Mouse (Mus musculus) hindbrain, embryonic 13.5 days (tissue): ENCODE data around the gene Zbtb11. TPM values are rescaled to one million over a fixed set of nuclear protein-coding genes. Genes with fewer than 3 reads are reported as not detected.
"Not testable (repeated sequence)": the region's sequence is repeated elsewhere in the genome, so short reads cannot be mapped to it uniquely, and the experiment has no call there.

Experiments
- ATAC-seq: fragments of 200-750 bp; cut with Nextera tagmentation; 2 replicates; pipeline ENCODE4 v1.8.0; 2017; ENCODE audit warnings: moderate TSS enrichment; ENCODE audit not compliant: low FRiP score
- H3K27ac ChIP-seq: fragments of 300-500 bp; sonication (generic); 2 replicates; pipeline ENCODE4 v1.5.1; 2015; ENCODE audit warnings: inconsistent platforms, mild to moderate bottlenecking, moderate library complexity
- H3K27me3 ChIP-seq: fragments of 300-500 bp; sonication (generic); 2 replicates; pipeline ENCODE4 v1.6.1; 2015; ENCODE audit warnings: mild to moderate bottlenecking, inconsistent platforms
- H3K36me3 ChIP-seq: fragments of 300-500 bp; sonication (generic); 2 replicates; pipeline ENCODE4 v1.6.1; 2015; ENCODE audit warnings: mild to moderate bottlenecking, inconsistent platforms
- H3K4me1 ChIP-seq: fragments of 300-500 bp; sonication (generic); replicated peaks from 2 replicates; pipeline ENCODE4 v1.6.1; 2015; ENCODE audit warnings: inconsistent platforms
- H3K4me2 ChIP-seq: fragments of 300-500 bp; sonication (generic); 2 replicates; pipeline ENCODE4 v1.6.1; 2015; ENCODE audit warnings: inconsistent platforms, mild to moderate bottlenecking, moderate library complexity
- H3K4me3 ChIP-seq: fragments of 300-500 bp; sonication (generic); 2 replicates; pipeline ENCODE4 v1.5.1; 2015; ENCODE audit warnings: mild to moderate bottlenecking, inconsistent platforms
- H3K9ac ChIP-seq: fragments of 300-500 bp; sonication (generic); 2 replicates; pipeline ENCODE4 v1.6.1; 2015; ENCODE audit warnings: mild to moderate bottlenecking, inconsistent platforms
- H3K9me3 ChIP-seq: fragments of 300-500 bp; sonication (generic); 2 replicates; pipeline ENCODE4 v1.6.1; 2016; ENCODE audit warnings: inconsistent platforms
- WGBS: fragments of 180-500 bp; shearing (Covaris S2); methylation state at CpG from one replicate; pipeline ENCODE4 v1.1.7; 2015; 5-methylcytosine and 5-hydroxymethylcytosine counted together
- polyA plus RNA-seq: library from polyadenylated mRNA; unstranded; fragments of >200 nt; fragmentation: Nextera tagmentation; extraction: Ambion mirVana; gene quantifications from 2 replicates; pipeline ENCODE4 v1.2.1, GENCODE M21; 2015

Zbtb11 gene
- polyA plus RNA-seq, 1 experiment from 2014 or later: 21.5 TPM

DNA sequence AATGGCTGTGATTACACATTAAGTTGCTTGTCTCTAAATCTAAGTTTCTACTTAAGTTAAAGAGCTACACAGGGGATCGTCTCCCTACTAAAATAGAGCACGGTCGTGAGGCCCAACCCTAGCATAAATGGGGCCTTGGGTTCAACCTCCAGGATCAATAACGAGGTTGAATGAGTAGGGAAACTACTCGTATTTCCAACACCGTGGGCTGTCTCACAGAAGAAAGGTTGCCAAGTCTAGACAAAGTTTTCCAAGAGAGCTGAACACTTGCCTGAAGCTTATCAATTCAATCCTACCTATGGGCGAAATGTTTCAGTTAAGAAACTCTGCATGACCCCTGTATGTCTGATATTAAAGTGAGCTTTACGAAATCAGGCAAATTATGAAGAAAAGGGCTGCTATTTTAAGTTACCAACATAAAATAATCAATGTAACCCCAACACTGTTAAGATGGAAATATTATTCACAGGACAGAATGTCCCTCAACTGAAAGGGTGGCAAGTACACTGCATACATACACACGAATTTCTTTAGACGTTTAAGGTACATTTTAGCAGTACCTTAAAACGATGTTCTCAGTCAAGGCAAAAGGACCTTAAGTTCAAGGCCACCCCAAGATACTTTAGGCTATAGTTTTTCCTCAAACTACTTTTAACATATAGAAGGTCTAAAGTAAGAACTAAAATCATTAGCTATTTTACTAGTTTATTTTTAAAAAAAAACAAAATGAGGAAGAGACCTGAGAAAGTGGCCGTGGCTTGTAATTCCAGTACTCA lies 54.4 kb downstream of the Zbtb11 start:
- no peaks in the 10 kb centered on the region for H3K27me3 ChIP-seq
- H3K27ac ChIP-seq: peak overlapping the region; percentile 96; the same call in 1 of the 2 replicates

DNA sequence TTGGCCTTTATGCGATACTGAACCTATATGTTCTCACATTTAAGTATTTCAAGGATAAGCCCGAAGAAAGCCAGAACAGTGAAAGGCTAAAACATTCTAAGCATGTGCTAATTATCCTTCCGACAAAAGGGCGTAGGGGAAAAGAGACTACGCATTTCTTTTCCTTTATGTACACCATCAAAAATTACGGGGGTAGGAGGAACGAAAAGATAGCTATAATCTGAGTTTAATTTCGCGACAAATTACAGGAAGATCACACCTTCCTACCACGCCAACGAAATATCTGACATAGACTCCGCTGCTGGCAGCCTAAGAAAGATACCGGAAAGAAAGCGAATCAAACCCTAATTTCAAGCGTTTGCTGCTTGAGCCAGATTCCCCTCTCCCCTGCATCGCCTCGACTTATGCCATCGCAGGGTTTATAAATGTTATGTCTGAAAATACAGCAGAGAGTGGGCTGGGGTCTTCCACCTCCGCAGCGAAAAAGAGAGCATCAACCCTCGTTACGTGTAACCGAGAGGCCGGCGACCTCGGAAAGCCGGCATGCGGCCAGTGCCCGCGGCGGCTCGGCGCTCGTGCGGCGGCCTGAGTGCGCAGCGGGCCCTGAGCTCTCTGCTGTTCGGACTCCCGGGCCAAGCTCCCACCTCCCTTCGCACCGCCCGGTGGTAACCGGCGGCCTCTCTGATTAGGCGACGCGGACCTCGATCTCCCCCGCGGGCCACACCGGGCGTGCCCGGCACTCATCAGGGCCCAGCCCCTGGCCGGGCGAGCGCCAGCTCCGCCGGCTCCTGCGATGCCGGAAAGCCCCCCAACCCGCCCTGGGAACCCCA lies 55.3 kb downstream of the Zbtb11 start:
- peaks cover 28% of the 10 kb centered on the region for H3K36me3 ChIP-seq
- H3K4me3 ChIP-seq: peak overlapping the region; percentile 87
- under 1% methylated on average over 62 of the region's 62 CpGs for WGBS
- no peaks in the 10 kb centered on the region for H3K9me3 ChIP-seq
- H3K4me2 ChIP-seq: peak overlapping the region; percentile 80
- peak overlapping the region; percentile 96 for H3K27ac ChIP-seq
- H3K27me3 ChIP-seq: no peaks in the 10 kb centered on the region
- peak; percentile 93 for ATAC-seq
- peak overlapping the region; percentile 98 for H3K9ac ChIP-seq
- H3K4me1 ChIP-seq: peaks cover 33% of the 10 kb centered on the region

More for the DNA sequence above, 54.4 kb downstream of the Zbtb11 start:
- peak overlapping the region; percentile 80 for H3K4me2 ChIP-seq
- peaks cover 25% of the 10 kb centered on the region for H3K36me3 ChIP-seq
- H3K9ac ChIP-seq: peak overlapping the region; percentile 98
- H3K9me3 ChIP-seq: no peaks in the 10 kb centered on the region
- peaks cover 33% of the 10 kb centered on the region for H3K4me1 ChIP-seq
- ATAC-seq: no peak
- WGBS: 54% methylated on average over 12 of the region's 12 CpGs
- H3K4me3 ChIP-seq: peak overlapping the region; percentile 87

DNA sequence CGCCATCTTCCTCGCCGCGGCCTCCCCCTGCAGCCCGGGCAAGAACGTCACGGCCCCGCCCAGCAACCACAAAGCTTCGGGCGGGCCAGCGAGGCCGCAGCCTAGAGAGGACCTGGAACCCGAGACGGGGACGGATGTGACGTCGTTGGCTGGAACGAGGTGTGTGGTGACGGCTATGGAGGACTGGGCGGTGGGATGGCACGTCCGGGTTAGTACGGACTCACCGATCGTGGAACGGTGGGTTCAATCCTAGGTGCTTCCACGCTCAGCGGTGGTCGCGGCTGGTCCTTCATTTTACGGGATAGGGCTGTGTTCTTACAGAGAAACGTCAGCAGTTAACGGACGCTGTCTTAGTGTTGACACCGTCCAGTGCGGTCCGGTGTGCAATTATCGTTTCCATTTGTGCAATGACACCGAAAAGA lies 56.0 kb downstream of the Zbtb11 start, which contains the start of gene Pcnp:
Pcnp (minus strand) TSS at position 79 of the 422 bp plus-strand sequence.
- peak within 1 kb of the TSS; percentile 80 for H3K4me2 ChIP-seq
- under 1% methylated on average over 38 of the region's 39 CpGs for WGBS
- H3K27me3 ChIP-seq: no peaks in the 10 kb centered on the region
- H3K9me3 ChIP-seq: no peaks in the 10 kb centered on the region
- peak; percentile 100 for ATAC-seq
- H3K9ac ChIP-seq: peak within 1 kb of the TSS; percentile 98
- H3K36me3 ChIP-seq: peaks cover 34% of the 10 kb centered on the region
- peak within 1 kb of the TSS; percentile 96 for H3K27ac ChIP-seq
- H3K4me1 ChIP-seq: peaks cover 33% of the 10 kb centered on the region
- H3K4me3 ChIP-seq: peak within 1 kb of the TSS; percentile 87

DNA sequence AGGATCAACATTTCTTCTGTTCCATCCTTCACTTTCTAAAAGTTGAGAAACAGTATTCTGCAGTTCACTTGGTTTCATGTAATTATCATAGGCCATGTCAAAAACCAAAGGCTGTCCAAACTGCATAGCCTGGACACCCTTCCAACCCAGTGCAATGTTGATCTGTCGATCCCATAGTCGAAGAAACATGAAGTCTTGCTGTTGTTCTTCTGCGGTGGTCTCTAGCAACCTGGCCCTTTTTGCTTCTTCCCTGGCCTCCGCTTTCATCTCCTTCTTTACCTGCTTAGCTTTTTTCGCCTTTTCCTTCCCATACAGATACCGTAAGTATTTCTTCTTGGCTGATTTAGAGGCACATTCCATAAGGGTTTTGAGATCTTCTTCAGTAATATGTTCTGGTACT lies 60.9 kb downstream of the Zbtb11 start:
- H3K4me1 ChIP-seq: peaks cover 28% of the 10 kb centered on the region
- peaks cover 26% of the 10 kb centered on the region for H3K36me3 ChIP-seq
- no peak overlapping the region for H3K9ac ChIP-seq
- H3K4me2 ChIP-seq: no peak overlapping the region
- no peak overlapping the region for H3K4me3 ChIP-seq
- no peaks in the 10 kb centered on the region for H3K27me3 ChIP-seq
- 96% methylated on average over 6 of the region's 6 CpGs for WGBS
- no peaks in the 10 kb centered on the region for H3K9me3 ChIP-seq
- ATAC-seq: no peak
- no peak overlapping the region for H3K27ac ChIP-seq

DNA sequence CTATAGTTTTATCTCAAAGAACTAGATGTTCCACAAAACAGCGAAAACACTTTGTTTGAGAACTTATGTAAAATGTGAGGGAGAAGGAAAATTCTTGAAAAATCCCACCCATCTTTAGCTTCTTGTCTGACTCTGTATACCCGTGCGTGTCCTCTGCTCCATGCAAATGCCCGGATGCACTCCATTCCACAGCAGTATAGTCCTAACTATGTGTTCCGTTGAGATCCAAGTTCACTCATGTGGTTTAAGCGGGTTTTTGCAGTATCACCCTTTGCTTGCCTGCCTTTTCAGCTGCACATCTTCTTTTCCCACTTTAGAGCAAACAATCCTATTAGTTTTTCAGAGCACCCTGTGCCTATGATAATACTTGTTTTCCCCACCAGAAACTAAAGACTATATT lies 62.8 kb downstream of the Zbtb11 start:
- H3K4me2 ChIP-seq: peak overlapping the region; percentile 68
- no peaks in the 10 kb centered on the region for H3K9me3 ChIP-seq
- 69% methylated on average over 6 of the region's 6 CpGs for WGBS
- H3K9ac ChIP-seq: peak overlapping the region; percentile 85
- H3K27me3 ChIP-seq: no peaks in the 10 kb centered on the region
- ATAC-seq: no peak
- H3K4me3 ChIP-seq: peak overlapping the region; percentile 87
- H3K36me3 ChIP-seq: peaks cover 25% of the 10 kb centered on the region
- H3K4me1 ChIP-seq: peaks cover 20% of the 10 kb centered on the region
- H3K27ac ChIP-seq: no peak overlapping the region

DNA sequence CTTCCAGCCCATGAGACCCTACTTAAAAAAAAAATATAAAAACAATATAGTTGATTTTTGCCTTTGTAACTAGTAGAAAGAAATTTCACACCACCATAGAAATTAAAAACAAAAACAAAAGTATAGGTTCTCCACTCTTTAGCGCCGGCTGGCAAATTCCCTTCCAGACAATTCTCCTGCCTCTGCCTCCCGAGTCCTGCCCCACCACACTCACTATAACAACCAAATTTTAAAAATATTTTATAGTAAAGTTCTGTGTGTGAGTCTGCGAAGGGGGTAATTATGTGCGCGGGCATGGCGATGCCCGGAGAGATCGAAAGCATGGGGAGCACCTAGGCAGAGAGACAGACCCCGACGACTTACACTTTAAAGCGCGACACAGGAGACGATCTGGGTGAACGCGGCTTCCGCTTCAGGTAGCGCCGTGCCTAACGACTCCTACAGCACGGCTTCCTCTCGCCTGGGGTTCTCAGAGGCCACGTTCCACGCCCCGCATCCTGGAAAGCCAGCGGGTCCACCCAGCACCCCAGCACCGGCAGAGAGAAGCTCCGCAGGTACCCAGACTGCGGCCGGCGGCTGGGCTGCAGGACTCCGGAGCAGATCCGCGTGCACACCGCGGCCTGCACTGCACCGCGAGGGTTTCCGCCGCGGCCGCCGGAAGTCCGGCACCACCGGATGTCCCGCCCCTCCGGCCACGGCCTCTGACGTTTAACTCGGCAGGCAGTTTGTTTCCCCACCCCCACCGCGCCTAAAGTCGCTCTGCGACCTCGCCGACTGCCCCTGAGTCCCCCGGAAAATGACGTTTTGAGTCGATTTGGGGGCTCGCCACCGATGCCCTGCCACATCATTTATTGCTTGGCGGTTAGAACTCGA lies 63.7 kb downstream of the Zbtb11 start, which contains the start of gene Trmt10c:
Trmt10c (minus strand) TSS at position 682 of the 873 bp plus-strand sequence.
- peak within 1 kb of the TSS; percentile 68 for H3K4me2 ChIP-seq
- H3K9ac ChIP-seq: peak within 1 kb of the TSS; percentile 85
- peak within 1 kb of the TSS; percentile 94 for H3K27ac ChIP-seq
- ATAC-seq: peak; percentile 99
- peaks cover 20% of the 10 kb centered on the region for H3K4me1 ChIP-seq
- H3K36me3 ChIP-seq: peaks cover 16% of the 10 kb centered on the region
- H3K4me3 ChIP-seq: peak within 1 kb of the TSS; percentile 87
- WGBS: under 1% methylated on average over 63 of the region's 63 CpGs
- H3K9me3 ChIP-seq: no peaks in the 10 kb centered on the region
- H3K27me3 ChIP-seq: no peaks in the 10 kb centered on the region

DNA sequence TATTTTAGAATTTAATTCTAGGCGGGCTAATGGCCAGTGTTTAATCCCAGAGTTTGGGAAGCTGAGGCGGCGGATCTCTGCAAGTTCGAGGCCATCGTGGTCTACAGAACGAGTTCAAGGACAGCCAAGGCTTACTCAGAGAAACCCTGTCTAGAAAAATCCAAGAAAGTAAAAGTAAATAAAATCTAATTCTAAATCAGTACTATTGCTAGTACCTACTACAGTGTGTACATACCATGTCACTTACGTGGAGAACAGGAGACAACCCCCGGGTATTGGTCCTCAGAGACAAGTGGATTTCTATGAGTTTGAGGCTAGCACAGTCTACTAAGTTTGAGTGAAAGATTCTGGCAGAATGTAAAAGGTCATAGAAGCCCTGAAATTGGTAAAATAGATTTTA lies 64.4 kb downstream of the Zbtb11 start:
- Histone ChIP-seq H3K27ac (peak overlapping the region; percentile 94), H3K36me3 (peaks cover 13% of the 10 kb centered on the region), H3K4me2 (peak overlapping the region; percentile 68), H3K4me3 (peak overlapping the region; percentile 87), H3K9ac (peak overlapping the region; percentile 85), H3K9me3 (no peaks in the 10 kb centered on the region), H3K4me1 (peaks cover 20% of the 10 kb centered on the region), H3K27me3 (no peaks in the 10 kb centered on the region)
- 33% methylated on average over 8 of the region's 8 CpGs for WGBS
- ATAC-seq: peak; percentile 52

DNA sequence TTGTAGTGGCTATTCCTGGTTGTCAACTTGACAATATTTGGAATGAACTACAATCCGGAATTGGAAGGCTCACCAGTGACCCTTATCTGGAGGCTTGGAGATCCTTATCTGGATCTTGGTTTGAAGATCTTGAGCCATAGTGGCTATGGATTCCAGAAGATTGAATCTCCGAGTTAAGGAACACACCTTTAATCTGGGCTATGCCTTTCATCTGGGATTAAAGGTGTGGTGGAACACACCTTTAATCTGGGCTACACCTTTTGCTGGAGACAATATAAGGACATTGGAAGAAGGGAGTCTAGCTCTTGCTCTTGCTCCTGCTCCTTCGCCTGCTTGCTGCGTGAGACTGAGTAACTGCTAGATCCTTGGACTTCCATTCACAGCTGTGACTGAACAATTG lies 74.4 kb downstream of the Zbtb11 start, which contains the start of gene Senp7:
Senp7 (plus strand) TSS at position 301 of the 400 bp plus-strand sequence.
- H3K4me3 ChIP-seq, H3K36me3 ChIP-seq, H3K4me1 ChIP-seq, ATAC-seq, H3K9me3 ChIP-seq, H3K9ac ChIP-seq, H3K27ac ChIP-seq, H3K27me3 ChIP-seq, H3K4me2 ChIP-seq: not testable (repeated sequence)
- no CpG with 5 or more reads among the region's 4 CpGs for WGBS

DNA sequence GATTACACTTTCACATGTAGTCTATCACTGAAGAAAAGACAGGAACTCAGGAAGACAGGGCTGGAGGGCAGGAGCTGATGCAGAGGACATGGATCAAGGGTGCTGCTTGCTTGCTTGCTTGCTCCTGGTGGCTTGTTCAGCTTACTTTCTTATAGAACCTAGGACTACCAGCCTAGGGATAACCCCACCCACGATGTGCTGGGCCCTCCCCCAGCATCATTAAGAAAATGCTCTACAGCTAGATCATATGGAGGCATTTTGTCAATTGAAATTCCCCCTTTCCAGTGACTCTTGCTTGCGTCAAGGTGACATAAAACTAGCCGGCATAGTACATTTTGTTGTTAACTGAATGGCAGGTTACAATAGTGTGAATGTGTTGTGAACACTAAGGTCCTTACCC lies 82.2 kb downstream of the Zbtb11 start:
- WGBS: 87% methylated on average over 3 of the region's 3 CpGs
- no peaks in the 10 kb centered on the region; the same call in 1 of the 2 replicates for H3K4me1 ChIP-seq

DNA sequence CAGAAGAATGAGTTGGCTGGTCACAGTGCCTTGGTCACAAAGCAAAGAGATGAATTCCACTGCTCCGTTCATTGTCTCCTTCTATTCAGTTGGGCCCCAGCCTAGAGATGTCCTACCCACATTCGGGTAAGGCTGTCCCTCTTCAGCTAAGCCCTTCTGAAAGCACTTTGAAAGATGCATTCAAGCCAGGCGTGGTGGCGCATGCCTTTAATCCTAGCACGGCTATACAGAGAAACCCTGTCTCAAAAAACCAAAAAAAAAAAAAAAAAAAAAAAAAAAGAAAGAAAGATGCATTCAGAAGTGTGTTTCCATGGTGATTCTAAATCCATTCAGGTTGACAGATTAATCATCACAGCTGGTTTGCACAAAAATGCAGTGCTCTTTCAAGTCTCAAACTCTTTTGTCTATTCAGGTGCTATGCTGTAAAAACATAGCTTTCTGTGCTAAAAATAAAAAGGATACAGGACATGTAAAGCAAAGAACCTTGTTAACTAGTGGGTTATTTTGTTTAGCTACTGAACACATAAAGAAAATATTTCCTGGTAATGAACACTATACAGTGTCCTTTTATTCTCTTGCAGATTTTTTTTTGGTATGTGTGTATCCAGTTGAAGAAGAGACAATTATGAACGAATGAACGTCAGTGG lies 83.4 kb downstream of the Zbtb11 start:
- Histone ChIP-seq H3K36me3 (no peaks in the 10 kb centered on the region), H3K4me3 (no peak overlapping the region), H3K27me3 (no peaks in the 10 kb centered on the region), H3K4me2 (no peak overlapping the region), H3K9ac (no peak overlapping the region), H3K27ac (no peak overlapping the region), H3K4me1 (no peaks in the 10 kb centered on the region; the same call in 1 of the 2 replicates), H3K9me3 (no peaks in the 10 kb centered on the region)
- WGBS: 19% methylated on average over 7 of the region's 7 CpGs
- no peak for ATAC-seq

More for the DNA sequence above, 82.2 kb downstream of the Zbtb11 start:
- Histone ChIP-seq H3K27me3 (no peaks in the 10 kb centered on the region), H3K36me3 (no peaks in the 10 kb centered on the region), H3K27ac (no peak overlapping the region), H3K4me2 (no peak overlapping the region), H3K9me3 (no peaks in the 10 kb centered on the region), H3K4me3 (no peak overlapping the region), H3K9ac (no peak overlapping the region)
- no peak for ATAC-seq

DNA sequence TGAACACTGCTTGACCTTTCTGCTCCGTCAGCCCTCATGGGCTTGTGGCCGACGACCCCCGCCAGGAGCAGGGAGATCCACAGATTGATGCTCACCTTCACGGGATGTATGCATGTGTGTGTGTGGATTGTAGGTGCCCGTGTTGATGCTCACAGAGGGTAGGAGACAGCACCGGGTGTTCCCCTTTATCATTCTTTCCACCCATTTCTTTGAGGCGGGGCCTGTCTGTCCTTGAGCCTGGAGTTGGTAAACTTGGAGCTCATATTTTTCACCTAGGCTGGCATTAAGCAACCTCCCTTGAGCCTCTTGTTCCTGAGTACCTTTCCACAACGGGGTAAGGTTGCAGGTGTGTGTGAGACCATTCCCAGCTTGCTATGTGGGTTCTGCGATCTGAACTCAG lies 84.5 kb downstream of the Zbtb11 start:
- no peaks in the 10 kb centered on the region for H3K9me3 ChIP-seq
- H3K27ac ChIP-seq: no peak overlapping the region
- H3K4me2 ChIP-seq: no peak overlapping the region
- no peaks in the 10 kb centered on the region for H3K27me3 ChIP-seq
- no peaks in the 10 kb centered on the region for H3K36me3 ChIP-seq
- 73% methylated on average over 10 of the region's 10 CpGs for WGBS
- no peak overlapping the region for H3K9ac ChIP-seq
- no peaks in the 10 kb centered on the region; the same call in 1 of the 2 replicates for H3K4me1 ChIP-seq
- no peak overlapping the region for H3K4me3 ChIP-seq
- ATAC-seq: no peak
